Mouse (Mus musculus): ENCODE measurements around the gene Tmem270.
"Not testable (repeated sequence)": the region's sequence is repeated elsewhere in the genome, so short reads cannot be mapped to it uniquely, and the experiment has no call there.

The Tmem270 gene

GRCm38 (mm10) chr5:134906633-134907032 is at the start of gene Tmem270:
Gene Tmem270, minus strand, starts transcription at chr5:134906733.
- no peak for DNase-seq (ENCODE audit: low spot score in 2 of 2)

- DNase-seq (ENCODE audit: low spot score in 2 of 2), result no peak
These were observed 49.0 kb upstream of the Tmem270 start for GRCm38 (mm10) chr5:134955491-134955890.

- DNase-seq (ENCODE audit: low spot score in 2 of 2), result no peak
These were observed 44.7 kb upstream of the Tmem270 start for GRCm38 (mm10) chr5:134951053-134951884.

DNA sequence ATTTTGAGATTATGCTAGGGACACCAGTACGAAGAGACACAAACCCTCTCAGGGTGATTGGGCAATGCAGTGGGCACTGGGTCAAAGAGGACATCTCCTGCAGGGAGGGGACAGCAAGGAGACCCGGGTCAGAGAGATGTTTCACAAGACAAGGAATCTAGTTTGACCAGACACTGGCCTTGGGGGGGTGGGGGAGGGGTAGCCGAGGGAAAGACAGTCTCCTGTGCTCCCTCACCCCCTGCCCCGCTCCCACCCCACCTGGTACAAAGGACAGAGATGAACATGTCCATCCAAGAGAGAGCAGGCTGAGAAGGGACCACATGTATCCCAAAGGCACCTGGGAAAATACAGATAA is 41.5 kb upstream of the Tmem270 start:
- no peak for DNase-seq (ENCODE audit: low spot score in 2 of 2)

DNA sequence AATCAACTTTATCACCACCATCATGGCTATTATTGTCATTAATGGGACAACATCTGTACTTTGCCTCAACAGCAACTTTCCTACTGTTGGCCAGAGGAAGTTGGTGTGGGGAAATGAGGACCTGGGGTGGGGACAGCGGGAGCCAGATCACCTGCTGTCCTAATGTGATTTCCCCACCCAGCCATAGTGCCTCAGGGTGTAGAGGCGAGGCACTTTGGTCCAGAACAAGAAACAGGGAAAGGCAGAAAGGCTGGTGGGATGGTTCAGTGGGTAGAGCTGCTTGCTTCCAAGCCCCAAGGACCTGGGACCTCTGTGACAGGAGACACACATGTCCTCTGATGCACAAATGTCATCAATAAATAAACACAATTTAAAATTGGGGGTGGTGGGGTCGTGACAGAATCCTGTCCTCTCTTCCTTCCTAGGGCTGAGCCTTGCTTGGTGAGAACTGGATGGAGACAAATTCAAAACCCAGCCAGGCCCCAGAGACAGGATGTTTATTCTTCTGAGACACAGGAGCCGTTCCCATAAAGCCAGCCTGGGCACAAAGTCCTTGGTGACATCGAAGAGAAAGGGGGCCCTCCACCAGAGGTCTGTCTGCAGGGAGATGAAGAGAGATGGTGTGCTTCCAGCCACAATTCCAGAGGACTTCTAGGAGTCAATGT is 41.0 kb upstream of the Tmem270 start:
- no peak for DNase-seq (ENCODE audit: low spot score in 2 of 2)

DNA sequence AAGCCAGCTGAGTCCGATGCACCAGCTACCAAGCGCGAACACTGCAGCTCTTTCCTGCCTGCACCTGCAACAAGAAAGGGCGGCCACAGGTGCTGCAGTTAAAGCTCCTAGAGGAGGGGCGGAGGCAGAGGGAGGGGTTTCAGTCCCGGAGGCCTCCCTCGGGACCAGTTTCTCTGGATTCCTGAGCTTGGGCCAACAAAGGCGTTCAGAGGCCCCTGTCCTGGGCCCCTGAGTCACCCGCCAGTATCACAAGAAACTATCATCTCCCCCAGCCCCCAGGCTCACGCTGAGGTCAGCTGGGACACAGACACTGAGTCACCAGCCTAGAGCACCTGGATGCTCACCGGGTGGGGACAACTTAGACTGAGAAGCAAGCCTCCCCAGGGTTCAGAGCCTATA is 40.3 kb upstream of the Tmem270 start, which contains the start of gene Cldn4:
Gene Cldn4 (minus strand): TSS at position 78 of the 399 bp plus-strand sequence.
- no peak for DNase-seq (ENCODE audit: low spot score in 2 of 2)

DNA sequence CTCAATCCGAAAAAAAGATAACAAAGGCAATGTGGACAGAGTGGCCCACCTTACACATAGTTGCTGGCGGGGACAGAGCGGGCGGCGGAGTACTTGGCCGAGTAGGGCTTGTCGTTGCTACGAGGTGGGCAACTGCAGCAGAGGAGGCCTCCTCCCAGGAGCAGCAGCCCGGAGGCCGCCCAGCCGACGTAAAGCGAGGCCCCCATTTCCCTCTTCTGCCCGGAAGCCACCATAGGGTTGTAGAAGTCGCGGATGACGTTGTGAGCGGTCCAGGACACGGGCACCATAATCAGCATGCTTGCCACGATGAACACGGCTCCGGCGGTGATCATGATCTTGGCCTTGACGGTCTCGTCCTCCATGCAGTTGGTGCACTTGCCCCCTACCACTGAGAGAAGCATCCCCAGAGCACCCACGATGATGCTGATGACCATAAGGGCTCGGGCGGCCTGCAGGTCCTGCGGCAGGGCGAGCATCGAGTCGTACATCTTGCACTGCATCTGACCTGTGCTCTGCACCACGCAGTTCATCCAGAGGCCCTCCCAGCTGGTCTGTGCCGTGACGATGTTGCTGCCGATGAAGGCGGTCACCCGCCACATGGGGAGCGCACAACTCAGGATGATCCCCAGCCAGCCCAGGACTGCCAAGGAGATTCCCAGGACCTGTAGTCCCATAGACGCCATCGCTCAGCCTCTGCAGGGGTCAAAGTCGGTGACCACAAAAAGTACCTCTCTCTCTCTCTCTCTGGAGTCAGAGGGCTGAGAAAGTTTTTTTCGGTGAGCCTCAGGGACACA is 39.7 kb upstream of the Tmem270 start:
- no peak for DNase-seq (ENCODE audit: low spot score in 2 of 2)

- no peak for DNase-seq (ENCODE audit: low spot score in 2 of 2)
These were observed 38.9 kb upstream of the Tmem270 start for GRCm38 (mm10) chr5:134945266-134945959.

DNA sequence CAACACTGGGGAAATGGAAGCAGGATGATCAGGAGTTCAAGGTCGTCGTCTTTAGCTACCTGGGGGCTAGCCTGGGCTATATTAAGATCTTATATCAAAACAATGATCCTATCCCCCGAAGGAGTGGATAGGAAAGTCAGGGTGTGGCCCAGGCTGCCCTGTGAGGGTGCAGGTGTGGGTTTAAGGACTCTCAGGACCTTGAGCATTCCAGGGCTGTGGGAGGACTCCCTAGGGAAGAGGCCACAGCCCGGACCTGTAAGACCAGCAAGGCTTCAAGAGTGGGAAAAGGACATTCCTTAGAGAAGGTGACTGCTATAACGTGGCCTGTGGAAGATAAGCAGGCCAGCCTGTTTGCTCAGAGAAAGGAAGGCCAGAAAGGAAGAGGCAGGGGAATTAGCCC is 37.6 kb upstream of the Tmem270 start:
- DNase-seq (ENCODE audit: low spot score in 2 of 2), result no peak

DNA sequence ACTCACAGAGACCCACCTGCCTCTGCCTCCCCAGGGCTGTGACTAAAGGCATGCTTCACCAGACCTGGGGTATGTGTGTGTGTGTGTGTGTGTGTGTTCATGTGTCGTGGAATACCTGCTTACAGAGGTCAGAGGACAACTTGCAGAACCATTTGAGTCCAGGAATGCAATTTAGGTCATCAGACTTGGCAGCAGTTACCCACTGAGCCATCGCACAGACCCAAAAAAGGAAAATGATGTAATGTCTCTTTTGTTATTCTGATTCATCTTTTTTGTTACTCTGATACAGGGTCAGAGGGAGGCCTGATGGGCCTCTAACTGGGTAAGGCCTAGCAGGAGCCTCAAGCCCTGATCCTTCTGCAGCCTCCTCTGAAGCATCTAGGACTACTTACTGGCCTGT is 36.2 kb upstream of the Tmem270 start:
- DNase-seq (ENCODE audit: low spot score in 2 of 2), result no peak

- no peak for DNase-seq (ENCODE audit: low spot score in 2 of 2)
These were observed 35.1 kb upstream of the Tmem270 start for GRCm38 (mm10) chr5:134941472-134942209.

- not testable (repeated sequence) for DNase-seq (ENCODE audit: low spot score in 2 of 2)
These were observed 33.0 kb upstream of the Tmem270 start for GRCm38 (mm10) chr5:134939554-134939953.

GRCm38 (mm10) chr5:134939069-134939468 is 32.5 kb upstream of the Tmem270 start:
- no peak for DNase-seq (ENCODE audit: low spot score in 2 of 2)

DNA sequence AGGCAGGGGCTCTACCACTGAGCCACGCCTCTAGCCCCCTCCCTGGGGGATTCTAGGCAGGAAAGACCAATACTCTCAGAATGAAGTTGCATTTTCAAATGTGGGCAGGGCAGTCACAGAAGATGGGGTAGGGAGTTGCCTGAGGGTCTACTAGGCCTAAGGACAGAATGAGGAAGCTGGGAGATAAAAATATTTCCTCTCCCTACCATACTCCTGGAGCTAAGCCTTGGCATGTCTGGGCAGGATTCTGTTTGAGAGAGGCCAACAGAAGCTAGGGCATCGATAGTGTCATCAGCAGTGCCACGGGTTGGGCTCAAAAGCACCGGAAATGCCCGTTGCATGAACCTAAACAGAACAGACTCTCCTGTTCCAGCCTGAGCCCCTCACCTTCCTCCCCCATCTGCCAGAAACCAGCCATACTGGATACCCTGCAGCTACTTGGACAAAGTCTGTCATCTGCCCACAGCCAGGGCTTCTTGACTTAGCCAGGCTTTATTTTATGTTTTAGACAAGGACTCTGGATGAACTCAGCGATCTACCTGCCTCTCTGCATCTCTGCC is 30.2 kb upstream of the Tmem270 start:
- DNase-seq (ENCODE audit: low spot score in 2 of 2), result no peak

- no peak for DNase-seq (ENCODE audit: low spot score in 2 of 2)
These were observed 29.5 kb upstream of the Tmem270 start for GRCm38 (mm10) chr5:134936051-134936450.

- DNase-seq (ENCODE audit: low spot score in 2 of 2), result peak; percentile 45 to 47
These were observed 28.1 kb upstream of the Tmem270 start for GRCm38 (mm10) chr5:134934666-134935065.

DNA sequence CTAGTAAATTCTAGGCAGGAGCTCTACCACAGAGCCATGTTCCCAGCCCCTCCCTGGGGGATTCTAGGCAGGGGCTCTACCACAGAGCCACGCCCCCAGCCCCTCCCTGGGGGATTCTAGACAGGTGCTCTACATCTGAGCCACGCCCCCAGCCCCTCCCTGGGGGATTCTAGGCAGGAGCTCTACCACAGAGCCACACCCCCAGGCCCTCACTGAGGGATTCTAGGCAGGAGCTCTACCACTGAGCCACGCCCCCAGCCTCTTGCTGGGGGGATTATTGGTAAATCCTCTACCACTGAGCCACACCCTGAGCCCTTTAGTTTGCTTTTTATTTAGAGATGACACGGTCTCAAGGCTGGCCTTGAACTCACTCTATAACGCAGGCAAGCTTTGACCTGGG is 27.2 kb upstream of the Tmem270 start:
- not testable (repeated sequence) for DNase-seq (ENCODE audit: low spot score in 2 of 2)

GRCm38 (mm10) chr5:134933281-134933680 is 26.7 kb upstream of the Tmem270 start:
- peak; percentile 27 to 47 for DNase-seq (ENCODE audit: low spot score in 2 of 2)

GRCm38 (mm10) chr5:134932903-134933276 is 26.4 kb upstream of the Tmem270 start:
- DNase-seq (ENCODE audit: low spot score in 2 of 2), result peak; percentile 53 to 76

GRCm38 (mm10) chr5:134932179-134932902 is 25.8 kb upstream of the Tmem270 start, which contains the start of gene Mettl27:
Gene Mettl27, plus strand, starts transcription at chr5:134932368.
- DNase-seq (ENCODE audit: low spot score in 2 of 2), result peak; percentile 83 to 91

Measured in spleen, postnatal 36 days (tissue).